Mouse (Mus musculus): ENCODE results near the gene Egfl8. TPM values are rescaled to one million over a fixed set of nuclear protein-coding genes. Genes with fewer than 3 reads are reported as not detected.

Egfl8 gene
- polyA plus RNA-seq, 2 experiments = 0.10 to 0.39 TPM

- peaks cover 12 to 27% of the 10 kb centered on the region in 2 experiments for H3K4me1 ChIP-seq (replicated peaks; ENCODE audit: control insufficient read depth in 2 of 2, insufficient read depth in 2 of 2, low read length in 1 of 2)
Observed at GRCm38 (mm10) chr17:34593752-34594525, 21.8 kb downstream of the Egfl8 start.

GRCm38 (mm10) chr17:34592581-34593549 lies 22.9 kb downstream of the Egfl8 start:
- Histone ChIP-seq H3K4me2 (ENCODE audit: low read depth) (peak overlapping the region; percentile 86), H3K27ac (peak overlapping the region; percentile 50), H3K36me3 (replicated peaks; ENCODE audit: control insufficient read depth, insufficient read depth, low read depth) (no peaks in the 10 kb centered on the region), H3K4me1 (replicated peaks; ENCODE audit: control insufficient read depth in 2 of 2, insufficient read depth in 2 of 2, low read length in 1 of 2) (peaks cover 21 to 31% of the 10 kb centered on the region in 2 experiments), H3K9ac (replicated peaks) (peak overlapping the region; percentile 87), H3K9me3 (ENCODE audit: control insufficient read depth, low read length) (no peaks in the 10 kb centered on the region), H3K27me3 (ENCODE audit: control insufficient read depth, insufficient read depth, low read length) (no peaks in the 10 kb centered on the region), H3K4me3 (ENCODE audit: insufficient read depth in 1 of 2, low read depth in 2 of 2, low read length in 2 of 2) (peak overlapping the region; percentile 50 to 74)
- WGBS (ENCODE audit: insufficient replicate concordance) = 3% methylated on average over 32 of the region's 32 CpGs
- TF ChIP-seq EP300 (IDR thresholded peaks at IDR 0.05; ENCODE audit: low read depth) (no peak), CTCF (IDR thresholded peaks at IDR 0.05; ENCODE audit: low read depth) (no peak)
- DNase-seq (ENCODE audit: low read depth in 3 of 3, low spot score in 3 of 3) (no peak), ATAC-seq (ENCODE audit: insufficient read depth) (no peak)

More at GRCm38 (mm10) chr17:34593752-34594525, 21.8 kb downstream of the Egfl8 start:
- Histone ChIP-seq H3K4me3 (ENCODE audit: insufficient read depth in 1 of 2, low read depth in 2 of 2, low read length in 2 of 2) (peak overlapping the region; percentile 50 to 74; a peak in 3 of 4 replicates), H3K4me2 (ENCODE audit: low read depth) (peak overlapping the region; percentile 86), H3K27me3 (ENCODE audit: control insufficient read depth, insufficient read depth, low read length) (no peaks in the 10 kb centered on the region), H3K36me3 (replicated peaks; ENCODE audit: control insufficient read depth, insufficient read depth, low read depth) (no peaks in the 10 kb centered on the region), H3K9ac (replicated peaks) (no peak overlapping the region), H3K27ac (no peak overlapping the region), H3K9me3 (ENCODE audit: control insufficient read depth, low read length) (no peaks in the 10 kb centered on the region)
- TF ChIP-seq EP300 (IDR thresholded peaks at IDR 0.05; ENCODE audit: low read depth) = no peak
- no peak for TF ChIP-seq CTCF (IDR thresholded peaks at IDR 0.05; ENCODE audit: low read depth)
- WGBS (ENCODE audit: insufficient replicate concordance) = 75% methylated on average over 33 of the region's 34 CpGs
- DNase-seq (ENCODE audit: low read depth in 3 of 3, low spot score in 3 of 3) (no peak), ATAC-seq (ENCODE audit: insufficient read depth) (no peak)

GRCm38 (mm10) chr17:34591994-34592375 lies 23.8 kb downstream of the Egfl8 start:
- peaks cover 21 to 29% of the 10 kb centered on the region in 2 experiments for H3K4me1 ChIP-seq (replicated peaks; ENCODE audit: control insufficient read depth in 2 of 2, insufficient read depth in 2 of 2, low read length in 1 of 2)
- under 1% methylated on average over 34 of the region's 35 CpGs for WGBS (ENCODE audit: insufficient replicate concordance)
- no peaks in the 10 kb centered on the region for H3K36me3 ChIP-seq (replicated peaks; ENCODE audit: control insufficient read depth, insufficient read depth, low read depth)
- peak overlapping the region; percentile 87 for H3K9ac ChIP-seq (replicated peaks)
- ATAC-seq (ENCODE audit: insufficient read depth) = peak; percentile 60
- peak overlapping the region; percentile 86 for H3K4me2 ChIP-seq (ENCODE audit: low read depth)
- DNase-seq (ENCODE audit: low read depth in 3 of 3, low spot score in 3 of 3) = peak; percentile 68 to 71 (median 71)
- H3K27ac ChIP-seq = peak overlapping the region; percentile 50
- no peaks in the 10 kb centered on the region for H3K9me3 ChIP-seq (ENCODE audit: control insufficient read depth, low read length)
- peak overlapping the region; percentile 62 to 74 for H3K4me3 ChIP-seq (ENCODE audit: insufficient read depth in 1 of 2, low read depth in 2 of 2, low read length in 2 of 2)
- no peaks in the 10 kb centered on the region for H3K27me3 ChIP-seq (ENCODE audit: control insufficient read depth, insufficient read depth, low read length)
- TF ChIP-seq CTCF (IDR thresholded peaks at IDR 0.05; ENCODE audit: low read depth) (no peak), EP300 (IDR thresholded peaks at IDR 0.05; ENCODE audit: low read depth) (no peak)

GRCm38 (mm10) chr17:34591029-34591993 lies 24.5 kb downstream of the Egfl8 start, which contains the start of gene Pbx2:
TSS of gene Pbx2 (plus strand) at chr17:34591266.
- H3K9ac ChIP-seq (replicated peaks) = peak within 1 kb of the TSS; percentile 87
- TF ChIP-seq CTCF (IDR thresholded peaks at IDR 0.05; ENCODE audit: low read depth) (no peak), EP300 (IDR thresholded peaks at IDR 0.05; ENCODE audit: low read depth) (no peak)
- H3K4me3 ChIP-seq (ENCODE audit: insufficient read depth in 1 of 2, low read depth in 2 of 2, low read length in 2 of 2) = peak within 1 kb of the TSS; percentile 62 to 74
- ATAC-seq (ENCODE audit: insufficient read depth) = no peak
- H3K4me2 ChIP-seq (ENCODE audit: low read depth) = peak within 1 kb of the TSS; percentile 86
- H3K27me3 ChIP-seq (ENCODE audit: control insufficient read depth, insufficient read depth, low read length) = no peaks in the 10 kb centered on the region
- WGBS (ENCODE audit: insufficient replicate concordance) = 6% methylated on average over 21 of the region's 21 CpGs
- peaks cover 21 to 29% of the 10 kb centered on the region in 2 experiments for H3K4me1 ChIP-seq (replicated peaks; ENCODE audit: control insufficient read depth in 2 of 2, insufficient read depth in 2 of 2, low read length in 1 of 2)
- H3K27ac ChIP-seq = peak within 1 kb of the TSS; percentile 64
- no peak for DNase-seq (ENCODE audit: low read depth in 3 of 3, low spot score in 3 of 3)
- no peaks in the 10 kb centered on the region for H3K36me3 ChIP-seq (replicated peaks; ENCODE audit: control insufficient read depth, insufficient read depth, low read depth)
- H3K9me3 ChIP-seq (ENCODE audit: control insufficient read depth, low read length) = no peaks in the 10 kb centered on the region

Measured in liver, embryonic 14.5 days (tissue).